ENCODE assay signal across 29 mouse cellular contexts in the genomic region with DNA sequence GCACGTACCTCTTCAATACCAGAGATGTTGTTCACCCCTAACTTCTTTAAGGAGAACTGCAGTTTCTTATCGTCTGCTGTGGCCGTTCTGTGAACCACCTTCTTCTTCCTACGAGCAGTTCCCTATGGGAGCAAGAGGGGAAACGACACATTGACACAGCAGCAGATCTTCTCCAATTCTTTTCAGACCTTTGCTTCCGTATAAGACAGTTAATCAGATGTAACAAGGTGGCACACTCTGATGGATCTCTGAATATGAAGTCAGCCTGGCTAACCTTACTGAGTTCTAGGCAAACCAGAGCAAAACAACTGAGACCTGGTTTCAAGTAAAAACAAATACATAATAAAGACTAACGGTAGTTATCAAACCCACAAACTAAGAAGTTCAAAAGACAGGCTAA. TPM values are rescaled to one million over a fixed set of nuclear protein-coding genes. Genes with fewer than 3 reads are reported as not detected.
"Had no signal": no experiment of that assay in that cellular context is flagged by ENCODE, and none has a peak within 500 bp of the region (broad histone marks: within the 10 kb centered on the region; RNA-seq: fewer than 3 reads in every experiment).

No protein-coding gene starts in this region.

- ATAC-seq: midbrain, embryonic 15.5 days had no signal

- H3K9me3 ChIP-seq: kidney, embryonic 15.5 days; lung, embryonic 15.5 days; megakaryocyte, embryonic 14.5 days; midbrain, embryonic 10.5 days; midbrain, embryonic 15.5 days; neural tube, embryonic 13.5 days; stomach, embryonic 15.5 days had no signal

- H3K4me3 ChIP-seq: kidney, embryonic 15.5 days; left cerebral cortex, adult 2 months; lung, embryonic 15.5 days; megakaryocyte, embryonic 14.5 days; midbrain, embryonic 10.5 days; midbrain, embryonic 15.5 days; neural tube, embryonic 13.5 days; stomach, embryonic 15.5 days had no signal

- DNase-seq: kidney, adult 11 months; kidney, adult 8-10 months; kidney, postnatal 10 days; kidney, postnatal 36 days; layer of hippocampus, postnatal 36 days; lung, adult 18-20 months; lung, postnatal 10 days; lung, postnatal 36 days; retina, postnatal 1 day; right cerebral cortex, postnatal 25 days; spleen, adult 18-20 months; thymus, postnatal 25 days had no signal

- H3K9ac ChIP-seq: kidney, embryonic 15.5 days; liver, embryonic 14.5 days; lung, embryonic 15.5 days; midbrain, embryonic 15.5 days; neural tube, embryonic 13.5 days; stomach, embryonic 15.5 days had no signal

- H3K27ac ChIP-seq: kidney, embryonic 15.5 days; left cerebral cortex, adult 2 months; liver, embryonic 14.5 days; lung, embryonic 15.5 days; midbrain, embryonic 10.5 days; midbrain, embryonic 15.5 days; neural tube, embryonic 13.5 days; stomach, embryonic 15.5 days had no signal

- H3K4me2 ChIP-seq: lung, embryonic 15.5 days; midbrain, embryonic 15.5 days; neural tube, embryonic 13.5 days; stomach, embryonic 15.5 days had no signal

- H3K27me3 ChIP-seq: kidney, embryonic 15.5 days; lung, embryonic 15.5 days; megakaryocyte, embryonic 14.5 days; midbrain, embryonic 15.5 days; neural tube, embryonic 13.5 days; stomach, embryonic 15.5 days had no signal

RNA-seq across cellular contexts. Expression of a gene that starts 33.9 kb away (rescaled TPM):
- total RNA-seq: layer of hippocampus, adult 8-10 months; layer of hippocampus, postnatal 10 days; layer of hippocampus, postnatal 36 days; left cerebral cortex, adult 2 months; left cerebral cortex, postnatal 10 days; left cerebral cortex, postnatal 36 days; neutrophil, adult 5-6 weeks had no signal
- polyA plus RNA-seq: kidney, embryonic 15.5 days; limb, embryonic 11.5 days; limb, embryonic 14.5 days; liver, embryonic 14.5 days; lung, embryonic 15.5 days; midbrain, embryonic 10.5 days; midbrain, embryonic 15.5 days; neural tube, embryonic 13.5 days; stomach, embryonic 15.5 days; thymus, postnatal 0 days had no signal

RNA-seq across cellular contexts. Expression of a gene that starts 40.4 kb away (rescaled TPM):
- total RNA-seq: neutrophil, adult 5-6 weeks had no signal
- polyA plus RNA-seq: stomach, embryonic 15.5 days had no signal
